ENCODE assay signal across 21 mouse cellular contexts in the genomic region with DNA sequence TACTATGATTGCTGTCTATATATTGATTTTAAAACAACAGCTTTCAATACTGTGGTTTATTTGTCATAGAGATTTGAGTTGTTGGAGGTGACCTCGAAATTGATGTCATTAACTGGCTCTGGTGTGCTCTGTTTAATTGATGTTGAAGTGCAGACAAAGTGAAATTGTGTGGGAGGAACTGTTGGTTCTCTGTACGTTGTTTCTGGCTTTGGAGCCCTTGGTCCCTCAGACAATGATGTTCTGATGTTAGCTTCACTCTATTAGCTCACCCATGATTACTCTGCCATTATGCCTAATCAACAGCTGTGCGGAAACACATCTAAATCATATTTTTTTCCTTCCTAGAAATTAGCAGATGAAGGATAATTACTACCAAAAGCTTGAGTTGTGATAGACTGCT. TPM values are rescaled to one million over a fixed set of nuclear protein-coding genes. Genes with fewer than 3 reads are reported as not detected.
"Had no signal": no experiment of that assay in that cellular context is flagged by ENCODE, and none has a peak within 500 bp of the region (broad histone marks: within the 10 kb centered on the region; RNA-seq: fewer than 3 reads in every experiment).

No protein-coding gene starts in this region.

- H3K4me2 ChIP-seq: kidney, embryonic 15.5 days; liver, embryonic 13.5 days; midbrain, embryonic 12.5 days; midbrain, embryonic 15.5 days; neural tube, embryonic 13.5 days; stomach, embryonic 15.5 days had no signal

- H3K36me3 ChIP-seq: kidney, embryonic 15.5 days; liver, embryonic 13.5 days; midbrain, embryonic 12.5 days; midbrain, embryonic 15.5 days; neural tube, embryonic 13.5 days; stomach, embryonic 15.5 days had no signal

- DNase-seq: kidney, adult 2 months; kidney, postnatal 10 days; kidney, postnatal 36 days; liver, embryonic 13.5 days; lung, adult 2 months; lung, postnatal 14 days; lung, postnatal 4 days; right cerebral cortex, adult 18-20 months; right cerebral cortex, postnatal 14 days; right cerebral cortex, postnatal 4 days; spleen, adult 18-20 months; thymus, postnatal 25 days had no signal

- H3K9ac ChIP-seq: kidney, embryonic 15.5 days; liver, embryonic 13.5 days; midbrain, embryonic 12.5 days; midbrain, embryonic 15.5 days; neural tube, embryonic 13.5 days; stomach, embryonic 15.5 days had no signal

- H3K4me1 ChIP-seq: kidney, embryonic 15.5 days; liver, embryonic 13.5 days; midbrain, embryonic 12.5 days; midbrain, embryonic 15.5 days; neural tube, embryonic 13.5 days; stomach, embryonic 15.5 days had no signal

- ATAC-seq: midbrain, embryonic 15.5 days had no signal

- H3K4me3 ChIP-seq: kidney, embryonic 15.5 days; liver, embryonic 13.5 days; midbrain, embryonic 12.5 days; midbrain, embryonic 15.5 days; myocyte; neural tube, embryonic 13.5 days; stomach, embryonic 15.5 days had no signal

- H3K27me3 ChIP-seq: kidney, embryonic 15.5 days; liver, embryonic 13.5 days; midbrain, embryonic 12.5 days; midbrain, embryonic 15.5 days; neural tube, embryonic 13.5 days; stomach, embryonic 15.5 days had no signal

- H3K9me3 ChIP-seq: kidney, embryonic 15.5 days; liver, embryonic 13.5 days; midbrain, embryonic 12.5 days; midbrain, embryonic 15.5 days; neural tube, embryonic 13.5 days; stomach, embryonic 15.5 days had no signal

- H3K27ac ChIP-seq: kidney, embryonic 15.5 days; liver, embryonic 13.5 days; midbrain, embryonic 12.5 days; midbrain, embryonic 15.5 days; neural tube, embryonic 13.5 days; stomach, embryonic 15.5 days had no signal

RNA-seq across cellular contexts. Expression of gene 1110032F04Rik, which starts 21.1 kb away (rescaled TPM):
- total RNA-seq: liver, adult 2 months; megakaryocyte progenitor cell, adult 5-6 weeks; monocyte, adult 5-6 weeks had no signal
- polyA plus RNA-seq: liver, adult 2 months; myocyte had no signal
